Mouse (Mus musculus): ENCODE measurements at regions not wholly inside any gene's neighbourhood (a gene's known extent, or its start where the extent isn't known, plus 50 kb on each side); places are given as distances from the start of the nearest gene placed in this dataset.

GRCm38 (mm10) chr17:79177259-79177658, 125.6 kb downstream of the Qpct start:
- TF ChIP-seq EP300 (IDR thresholded peaks at IDR 0.05; ENCODE audit: low read depth) (no peak), CTCF (IDR thresholded peaks at IDR 0.05; ENCODE audit: low read depth) (no peak)

Measured in liver, embryonic 14.5 days (tissue).